Mouse (Mus musculus) small intestine, adult 2 months (tissue): ENCODE results near the gene Kcnh6.

Experiments
- CTCF ChIP-seq: fragments of 200-500 bp; IDR thresholded peaks from 2 replicates; pipeline ENCODE4 v1.5.1; 2012; ENCODE audit warnings: low read depth, mild to moderate bottlenecking, control low read depth, inconsistent platforms, low read length, moderate library complexity, mixed read lengths; ENCODE audit not compliant: insufficient replicate concordance, insufficient read length; ENCODE audit errors: extremely low read depth
- POLR2A ChIP-seq: fragments of 200-500 bp; IDR thresholded peaks from 2 replicates; pipeline ENCODE4 v1.6.1; 2012; ENCODE audit warnings: low read depth, mild to moderate bottlenecking, control low read depth, inconsistent platforms, low read length, moderate library complexity

DNA sequence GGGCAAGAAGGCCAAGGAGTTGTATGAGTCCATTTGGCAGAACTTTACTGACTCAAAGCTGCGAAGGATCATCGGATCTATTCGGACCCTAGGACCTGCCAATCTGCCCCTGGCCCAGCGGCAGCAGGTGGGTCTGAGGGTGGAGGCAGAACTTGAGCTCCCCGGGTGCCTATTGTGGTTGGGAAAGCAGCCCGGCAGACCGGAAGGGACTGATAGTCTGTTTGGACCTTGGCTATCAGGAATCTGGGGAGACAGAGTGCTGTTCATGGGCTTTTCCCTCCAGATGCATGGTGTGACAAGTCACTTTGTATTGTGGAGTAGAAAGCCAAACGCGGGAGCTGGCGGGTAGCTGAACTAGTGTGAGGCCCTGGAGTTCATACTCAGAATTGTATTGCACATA lies 39.0 kb upstream of the Kcnh6 start:
- TF ChIP-seq POLR2A (no peak), CTCF (no peak)
